Comparison of ENCODE assay signal across 12 mouse cellular contexts in the genomic region with DNA sequence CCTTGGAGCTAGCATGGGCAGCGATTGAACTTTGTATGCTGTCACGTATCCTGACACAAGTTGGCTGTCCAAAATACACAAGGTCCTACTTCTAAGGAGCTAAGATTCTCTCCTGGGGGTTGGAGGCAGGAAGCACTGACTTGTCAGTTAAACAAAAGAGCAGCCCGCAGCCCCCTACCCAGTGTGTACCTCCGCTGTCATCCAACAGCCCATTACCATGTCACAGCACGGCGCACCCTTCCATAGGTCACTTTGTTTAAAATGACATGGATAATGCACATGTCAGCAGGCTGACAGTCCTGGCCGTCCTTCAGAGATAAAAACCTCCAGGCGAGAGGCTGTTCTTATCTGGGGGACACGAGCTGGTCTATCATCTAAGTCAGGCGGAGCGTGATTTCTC.
A peak's percentile ranks its signal among the peaks of the same experiment; 100 is the strongest.
DNase-seq lines count a peak whose midpoint lies in the region; ATAC-seq and TF ChIP-seq lines count a peak whose summit lies in the region.
"Had no signal": no experiment of that assay in that cellular context is flagged by ENCODE, and none has a peak within 500 bp of the region (broad histone marks: within the 10 kb centered on the region; RNA-seq: fewer than 3 reads in every experiment).

No protein-coding gene starts in this region.

- ATAC-seq in heart, embryonic 12.5 days (ENCODE audit: insufficient number of reproducible peaks, low FRiP score) = no peak
- peak; percentile 26; the same call in 1 of the 2 replicates for ATAC-seq in megakaryocyte progenitor cell, adult 5-6 weeks (replicated peaks; ENCODE audit: poor library complexity)
- ATAC-seq: CD4-positive, CD25-positive, alpha-beta regulatory T cell, adult 4 months had no signal

- no peak for TF ChIP-seq POLR2A in cerebellum, adult 2 months (IDR thresholded peaks at IDR 0.05; ENCODE audit: borderline replicate concordance, insufficient read depth, low read length)

- H3K36me3 ChIP-seq in heart, embryonic 12.5 days = no peaks in the 10 kb centered on the region

- no peak for DNase-seq in heart, postnatal 10 days
- peak; percentile 33 for DNase-seq in retina, postnatal 1 day
- DNase-seq in retina, embryonic 14.5 days (ENCODE audit: low spot score) = no peak
- no peak for DNase-seq in cerebellum, adult 2 months
- DNase-seq in adipocyte (ENCODE audit: low spot score) = no peak
- DNase-seq: adrenal gland, adult 2 months; kidney, postnatal 25 days; right cerebral cortex, postnatal 25 days; thymus, postnatal 36 days had no signal

- H3K9me3 ChIP-seq in heart, embryonic 12.5 days (replicated peaks) = peaks cover 5% of the 10 kb centered on the region

- H3K9ac ChIP-seq in heart, embryonic 12.5 days = no peak overlapping the region

- H3K4me3 ChIP-seq in heart, embryonic 12.5 days = no peak overlapping the region
- no peak overlapping the region for H3K4me3 ChIP-seq in cerebellum, adult 2 months (replicated peaks; ENCODE audit: insufficient read depth, low read depth, low read length)

- peaks cover 5% of the 10 kb centered on the region; the same call in 1 of the 2 replicates for H3K27me3 ChIP-seq in heart, embryonic 12.5 days (replicated peaks)
- H3K27me3 ChIP-seq in cerebellum, adult 2 months (ENCODE audit: control insufficient read depth, insufficient read depth, low read length) = no peaks in the 10 kb centered on the region

- TF ChIP-seq CTCF in cerebellum, adult 2 months (IDR thresholded peaks at IDR 0.05; ENCODE audit: borderline replicate concordance, insufficient read depth, low read depth, low read length) = no peak

- peak overlapping the region; percentile 48 for H3K4me2 ChIP-seq in heart, embryonic 12.5 days

- H3K4me1 ChIP-seq in heart, embryonic 12.5 days (replicated peaks) = peaks cover 15% of the 10 kb centered on the region
- peaks cover 17% of the 10 kb centered on the region for H3K4me1 ChIP-seq in cerebellum, adult 2 months (ENCODE audit: control insufficient read depth, insufficient read depth, low read length)

- intact Hi-C loops in heart, postnatal 10 days (cut with DNase I) = no loop called here

- H3K27ac ChIP-seq in heart, embryonic 12.5 days (ENCODE audit: poor library complexity, severe bottlenecking) = no peak overlapping the region
- no peak overlapping the region for H3K27ac ChIP-seq in cerebellum, adult 2 months (ENCODE audit: insufficient read depth, low read length)

- 13% methylated on average over 11 of the region's 11 CpGs for WGBS in heart, embryonic 12.5 days
- 95% methylated on average over 11 of the region's 11 CpGs for WGBS in cerebellum, adult 2 months
